Mouse (Mus musculus): ENCODE data around the gene Dclk2.

GRCm38 (mm10) chr3:86788711-86789110 lies 131.9 kb downstream of the Dclk2 start:
- TF ChIP-seq CTCF (IDR thresholded peaks at IDR 0.05 in 2 of 3, conservative IDR thresholded peaks at IDR 0.05 in 1 of 3; ENCODE audit: control insufficient read depth in 1 of 3, insufficient read depth in 1 of 3, low read depth in 2 of 3, low read length in 3 of 3, poor library complexity in 1 of 3, severe bottlenecking in 1 of 3) = peak; percentile 49 to 83 (median 70)
- TF ChIP-seq EP300 (IDR thresholded peaks at IDR 0.05; ENCODE audit: low read depth in 1 of 2, low read length in 2 of 2) = no peak
- TF ChIP-seq MYC (IDR thresholded peaks at IDR 0.05; ENCODE audit: low read depth, low read length) = no peak
- TF ChIP-seq GABPA (IDR thresholded peaks at IDR 0.05; ENCODE audit: low read depth, low read length) = no peak
- no peak for TF ChIP-seq POLR2A (IDR thresholded peaks at IDR 0.05; ENCODE audit: control insufficient read depth in 1 of 2, insufficient read depth in 1 of 2, low read depth in 1 of 2, low read length in 2 of 2, poor library complexity in 1 of 2)
- no peak for TF ChIP-seq TBP (IDR thresholded peaks at IDR 0.05; ENCODE audit: low read depth, low read length)
- TF ChIP-seq BHLHE40 (IDR thresholded peaks at IDR 0.05; ENCODE audit: borderline replicate concordance, low read depth, low read length) = no peak
- TF ChIP-seq GATA1 (IDR thresholded peaks at IDR 0.05; ENCODE audit: low read depth, low read length) = no peak
- no peak for TF ChIP-seq MEF2A (IDR thresholded peaks at IDR 0.05; ENCODE audit: extremely low read depth, insufficient replicate concordance, low read depth, low read length, poor library complexity, severe bottlenecking)
